Comparison of ENCODE assay signal across 18 mouse cellular contexts in genomic region chr13:20076521-20076920, GRCm38 (mm10).
"Had no signal": no experiment of that assay in that cellular context is flagged by ENCODE, and none has a peak within 500 bp of the region (broad histone marks: within the 10 kb centered on the region; RNA-seq: fewer than 3 reads in every experiment).

No protein-coding gene starts in this region.

- DNase-seq: cerebellum, adult 2 months; cerebellum, adult 8-10 months; cerebellum, adult 9-10 months; cerebellum, adult 9-11 months; cerebellum, postnatal 10 days; cerebellum, postnatal 14 days; cerebellum, postnatal 25 days; cerebellum, postnatal 36 days; embryo, embryonic 11 days; forebrain, postnatal 0 days; gastrocnemius, adult 2 months; gastrocnemius, postnatal 10 days; gastrocnemius, postnatal 14 days; gastrocnemius, postnatal 25 days; gastrocnemius, postnatal 36 days; heart, adult 11 months; heart, adult 18-20 months; heart, adult 2 months had no signal
